Mouse (Mus musculus) heart, postnatal 14 days (tissue): ENCODE results near the gene Smc3. TPM values are rescaled to one million over a fixed set of nuclear protein-coding genes. Genes with fewer than 3 reads are reported as not detected.

Source experiments
- DNase-seq, 2 experiments: peaks; one replicate each; pipeline ENCODE4 v3.0.0; 2021 to 2022
- intact Hi-C: fragments of 180-260 bp; cut with DNase I; formaldehyde crosslinking; loops from one replicate; pipeline ENCODE4 v1.15.1; 2025
- long read RNA-seq, 2 experiments: library from polyadenylated mRNA; stranded (forward); transcript quantifications; one replicate each; pipeline ENCODE4 v2.0.0; 2021
- total RNA-seq, 2 experiments: library from RNA; stranded (reverse); gene quantifications; 2 replicates each; pipeline ENCODE4 v1.2.3; 2021

Smc3 gene
- total RNA-seq = 10 to 100 TPM; 22.1 to 22.8 TPM
- long read RNA-seq, experiment 1, full-length matches to known transcripts = 27 of 31 reads
- long read RNA-seq, experiment 1, partial matches to known transcripts = 3 of 31 reads
- long read RNA-seq, experiment 1, other reads (novel, unspliced or antisense) = 1 of 31 reads
- long read RNA-seq, experiment 2, full-length matches to known transcripts = 23 of 26 reads
- long read RNA-seq, experiment 2, partial matches to known transcripts = 3 of 26 reads
- long read RNA-seq, experiment 2, other reads (novel, unspliced or antisense) = 0 of 26 reads

- DNase-seq = peak; percentile 99 to 100
- intact Hi-C loops = loop anchor here (2.0 kb wide), 1 partner anchor 39 kb away; no protein-coding TSS in a partner anchor
These were observed at the start of gene Smc3 for GRCm38 (mm10) chr19:53599757-53600539. Gene Smc3, plus strand, starts transcription at chr19:53600398.

GRCm38 (mm10) chr19:53550972-53551371 lies 49.2 kb upstream of the Smc3 start:
- DNase-seq = no peak
- intact Hi-C loops = no loop called here

- intact Hi-C loops = no loop called here
- DNase-seq = no peak
These were observed 47.9 kb upstream of the Smc3 start for GRCm38 (mm10) chr19:53552216-53552786.

- intact Hi-C loops = no loop called here
- no peak for DNase-seq
These were observed 47.4 kb upstream of the Smc3 start for GRCm38 (mm10) chr19:53552795-53553194.

- intact Hi-C loops = no loop called here
- no peak for DNase-seq
These were observed 45.8 kb upstream of the Smc3 start for GRCm38 (mm10) chr19:53554402-53554801.

GRCm38 (mm10) chr19:53554981-53555616 lies 45.1 kb upstream of the Smc3 start:
- no peak for DNase-seq
- intact Hi-C loops = no loop called here

- no peak for DNase-seq
- intact Hi-C loops = no loop called here
These were observed 43.4 kb upstream of the Smc3 start for GRCm38 (mm10) chr19:53556841-53557240.

- intact Hi-C loops = no loop called here
These were observed 42.8 kb upstream of the Smc3 start for GRCm38 (mm10) chr19:53557267-53557936.

GRCm38 (mm10) chr19:53560436-53560835 lies 39.8 kb upstream of the Smc3 start:
- no peak for DNase-seq
- intact Hi-C loops = no loop called here

More at GRCm38 (mm10) chr19:53557267-53557936, 42.8 kb upstream of the Smc3 start:
- peak in 1 of 2 experiments; percentile 40 for DNase-seq

- intact Hi-C loops = no loop called here
- no peak for DNase-seq
These were observed 36.0 kb upstream of the Smc3 start for GRCm38 (mm10) chr19:53564174-53564573.

GRCm38 (mm10) chr19:53565565-53566277 lies 34.5 kb upstream of the Smc3 start:
- intact Hi-C loops = no loop called here
- DNase-seq = no peak

GRCm38 (mm10) chr19:53567864-53568263 lies 32.3 kb upstream of the Smc3 start:
- intact Hi-C loops = no loop called here
- no peak for DNase-seq

- intact Hi-C loops = no loop called here
- DNase-seq = no peak
These were observed 31.6 kb upstream of the Smc3 start for GRCm38 (mm10) chr19:53568553-53568952.

- intact Hi-C loops = no loop called here
- DNase-seq = no peak
These were observed 29.1 kb upstream of the Smc3 start for GRCm38 (mm10) chr19:53571056-53571455.

GRCm38 (mm10) chr19:53571501-53572428 lies 28.4 kb upstream of the Smc3 start:
- no peak for DNase-seq
- intact Hi-C loops = no loop called here

GRCm38 (mm10) chr19:53572607-53573006 lies 27.6 kb upstream of the Smc3 start:
- no peak for DNase-seq
- intact Hi-C loops = no loop called here

GRCm38 (mm10) chr19:53573151-53573550 lies 27.0 kb upstream of the Smc3 start:
- DNase-seq = no peak
- intact Hi-C loops = no loop called here

- intact Hi-C loops = no loop called here
- DNase-seq = no peak
These were observed 26.1 kb upstream of the Smc3 start for GRCm38 (mm10) chr19:53574131-53574530.

GRCm38 (mm10) chr19:53574546-53574945 lies 25.7 kb upstream of the Smc3 start:
- DNase-seq = no peak
- intact Hi-C loops = no loop called here
